Mouse (Mus musculus) bone marrow, adult 2 months (tissue): ENCODE results near the gene Gigyf2. TPM values are rescaled to one million over a fixed set of nuclear protein-coding genes. Genes with fewer than 3 reads are reported as not detected.

Experiments
- H3K27ac ChIP-seq: fragments of 200-500 bp; 2 replicates; pipeline ENCODE4 v1.5.1; 2012; ENCODE audit warnings: low read depth, mild to moderate bottlenecking, control low read depth, inconsistent platforms, low read length; ENCODE audit not compliant: control insufficient read depth, poor library complexity, insufficient read depth
- H3K4me1 ChIP-seq: fragments of 200-500 bp; 2 replicates; pipeline ENCODE4 v1.6.1; 2011; ENCODE audit warnings: low read length; ENCODE audit not compliant: control insufficient read depth, insufficient read depth
- H3K4me3 ChIP-seq: fragments of 200-500 bp; replicated peaks from 2 replicates; pipeline ENCODE3; 2011; ENCODE audit warnings: mild to moderate bottlenecking, low read depth, low read length, control low read depth; ENCODE audit not compliant: control insufficient read depth
- CTCF ChIP-seq: fragments of 200-500 bp; IDR thresholded peaks from 2 replicates; pipeline ENCODE4 v1.5.1; 2011; ENCODE audit warnings: low read length, control low read depth; ENCODE audit not compliant: control insufficient read depth, insufficient read depth
- POLR2A ChIP-seq: fragments of 200-500 bp; IDR thresholded peaks from 2 replicates; pipeline ENCODE4 v1.6.1; 2011; ENCODE audit warnings: low read depth, mild to moderate bottlenecking, control low read depth, low read length, borderline replicate concordance; ENCODE audit not compliant: control insufficient read depth
- WGBS: fragments of 180-500 bp; shearing (Covaris S2); methylation state at CpG from one replicate; pipeline ENCODE4 v1.1.7; 2018; 5-methylcytosine and 5-hydroxymethylcytosine counted together
- polyA plus RNA-seq: library from polyadenylated mRNA; stranded (reverse); fragments of >200 nt; gene quantifications from 2 replicates; pipeline ENCODE4 v1.2.4, GENCODE M21; 2011; ENCODE audit warnings: low replicate concordance; ENCODE audit not compliant: missing spikeins, insufficient read depth, insufficient read length

Gene Gigyf2
- polyA plus RNA-seq, 1 experiment: 95.1 TPM

- Histone ChIP-seq H3K4me3 (no peak overlapping the region), H3K4me1 (no peaks in the 10 kb centered on the region), H3K27ac (no peak overlapping the region)
- TF ChIP-seq POLR2A: no peak
- no peak for TF ChIP-seq CTCF
- WGBS: 9% methylated on average over 42 of the region's 42 CpGs
Observed at GRCm38 (mm10) chr1:87475076-87475895, 148.5 kb downstream of the Gigyf2 start.

GRCm38 (mm10) chr1:87482546-87482945, 155.7 kb downstream of the Gigyf2 start:
- H3K4me1 ChIP-seq: no peaks in the 10 kb centered on the region
- WGBS: 79% methylated on average over 4 of the region's 4 CpGs
- TF ChIP-seq CTCF (no peak), POLR2A (no peak)
- H3K4me3 ChIP-seq: no peak overlapping the region
- H3K27ac ChIP-seq: no peak overlapping the region

DNA sequence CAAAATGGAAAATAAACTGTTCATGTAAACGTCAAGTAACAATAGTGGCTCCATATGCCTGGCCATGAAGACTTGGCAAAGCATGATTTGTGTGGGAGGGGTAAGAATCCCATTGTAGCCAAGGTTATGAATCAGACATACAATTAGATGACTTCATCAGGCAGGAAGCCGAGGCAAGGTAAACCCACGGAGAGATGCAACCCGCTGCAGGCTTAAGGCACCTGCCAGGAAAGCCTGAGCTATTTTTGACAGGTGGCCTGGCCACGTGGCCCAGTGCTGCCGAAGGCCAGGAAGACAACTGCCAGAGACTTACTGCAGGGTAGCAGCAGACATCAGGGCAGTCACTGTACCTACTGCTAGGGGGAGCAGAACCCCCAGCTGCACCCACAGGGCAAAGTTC, 159.6 kb downstream of the Gigyf2 start:
- Histone ChIP-seq H3K4me3 (no peak overlapping the region), H3K4me1 (no peaks in the 10 kb centered on the region), H3K27ac (no peak overlapping the region)
- WGBS: 53% methylated on average over 6 of the region's 6 CpGs
- TF ChIP-seq POLR2A (no peak), CTCF (no peak)

GRCm38 (mm10) chr1:87492285-87492684, 165.5 kb downstream of the Gigyf2 start:
- H3K4me3 ChIP-seq: no peak overlapping the region
- 72% methylated on average over 3 of the region's 3 CpGs for WGBS
- no peak overlapping the region for H3K27ac ChIP-seq
- TF ChIP-seq CTCF (no peak), POLR2A (no peak)
- no peaks in the 10 kb centered on the region for H3K4me1 ChIP-seq

GRCm38 (mm10) chr1:87493542-87493941, 166.7 kb downstream of the Gigyf2 start:
- TF ChIP-seq POLR2A (no peak), CTCF (no peak)

More at GRCm38 (mm10) chr1:87493542-87493941, 166.7 kb downstream of the Gigyf2 start:
- WGBS: 76% methylated on average over 4 of the region's 4 CpGs
- Histone ChIP-seq H3K4me1 (no peaks in the 10 kb centered on the region), H3K4me3 (no peak overlapping the region), H3K27ac (no peak overlapping the region)

Other genes with a start within 250 kb of the Gigyf2 start
- not detected in 2 replicates for gene Alppl2, start 237.1 kb upstream of the Gigyf2 start, polyA plus RNA-seq
- not detected in 2 replicates for gene Alpi, start 225.4 kb upstream of the Gigyf2 start, polyA plus RNA-seq
- gene Akp3, start 202.0 kb upstream of the Gigyf2 start, polyA plus RNA-seq: not detected in 2 replicates
- not detected in 2 replicates for gene Ecel1, start 170.5 kb upstream of the Gigyf2 start, polyA plus RNA-seq
- gene Prss56, start 143.7 kb upstream of the Gigyf2 start, polyA plus RNA-seq: not detected in 2 replicates
- gene Chrnd, start 136.4 kb upstream of the Gigyf2 start, polyA plus RNA-seq: not detected in 2 replicates
- gene Chrng, start 122.3 kb upstream of the Gigyf2 start, polyA plus RNA-seq: not detected in 2 replicates
- gene Eif4e2, start 113.1 kb upstream of the Gigyf2 start, polyA plus RNA-seq: 47.4 and 67.2 TPM in 2 replicates
- gene Efhd1, start 62.6 kb upstream of the Gigyf2 start, polyA plus RNA-seq: not detected in 2 replicates
- gene Kcnj13, start 67.7 kb downstream of the Gigyf2 start, polyA plus RNA-seq: not detected in 2 replicates
- gene Snorc, start 143.3 kb downstream of the Gigyf2 start, polyA plus RNA-seq: not detected in 2 replicates
- not detected in 2 replicates for gene Neu2, start 182.9 kb downstream of the Gigyf2 start, polyA plus RNA-seq
- gene Ngef, start 246.9 kb downstream of the Gigyf2 start, polyA plus RNA-seq: not detected in 2 replicates